Mouse (Mus musculus): Measurements from ENCODE around the gene Rftn2. TPM values are rescaled to one million over a fixed set of nuclear protein-coding genes. Genes with fewer than 3 reads are reported as not detected.

Rftn2 gene
- polyA plus RNA-seq (2012; fragmentation: generic; extraction: Trizol): 1 to 10 TPM; 1.5 to 6.8 TPM

DNA sequence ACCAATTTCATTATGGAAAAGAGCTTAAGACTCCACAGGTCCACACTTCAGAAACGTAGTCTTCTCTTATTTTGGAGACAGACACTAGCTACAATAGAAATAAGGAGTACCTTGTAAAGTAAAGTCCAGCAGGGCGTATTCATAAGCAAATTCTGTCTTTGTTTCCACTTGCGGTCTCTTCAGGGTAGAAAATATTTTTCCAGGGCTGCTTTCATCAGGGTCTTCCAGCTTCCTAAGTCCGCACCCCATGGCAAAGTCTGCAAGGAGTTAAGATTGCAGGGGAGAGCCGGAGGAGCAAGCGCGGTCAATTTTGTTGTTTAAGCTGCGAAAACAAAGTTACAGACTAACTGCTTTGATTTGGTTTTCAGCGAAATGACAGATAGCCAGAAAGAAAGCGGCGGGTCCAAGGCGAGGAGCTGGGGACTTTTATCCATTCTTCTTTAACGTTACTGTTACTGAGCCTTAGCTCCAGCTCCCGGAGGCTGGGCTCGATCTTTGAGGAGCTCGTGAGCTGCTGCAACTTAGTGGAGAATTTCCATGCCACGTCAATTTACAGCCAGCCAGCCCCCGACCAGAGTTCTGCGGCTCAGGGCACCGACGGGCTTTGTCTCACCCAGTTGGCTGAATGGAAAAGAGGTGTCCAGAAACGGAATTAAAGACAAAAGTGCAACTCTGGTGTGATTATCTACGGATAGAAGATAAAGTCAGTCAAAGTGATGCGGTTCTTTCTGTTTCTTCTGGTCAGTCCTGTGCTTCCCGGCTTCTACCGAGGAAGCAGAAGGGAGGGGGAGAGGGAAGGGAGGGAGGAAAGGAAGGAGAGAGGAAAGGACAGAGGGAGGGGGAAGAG, at the start of gene Rftn2:
Gene Rftn2, minus strand, starts transcription at position 772 of the 847 bp plus-strand sequence.

DNA sequence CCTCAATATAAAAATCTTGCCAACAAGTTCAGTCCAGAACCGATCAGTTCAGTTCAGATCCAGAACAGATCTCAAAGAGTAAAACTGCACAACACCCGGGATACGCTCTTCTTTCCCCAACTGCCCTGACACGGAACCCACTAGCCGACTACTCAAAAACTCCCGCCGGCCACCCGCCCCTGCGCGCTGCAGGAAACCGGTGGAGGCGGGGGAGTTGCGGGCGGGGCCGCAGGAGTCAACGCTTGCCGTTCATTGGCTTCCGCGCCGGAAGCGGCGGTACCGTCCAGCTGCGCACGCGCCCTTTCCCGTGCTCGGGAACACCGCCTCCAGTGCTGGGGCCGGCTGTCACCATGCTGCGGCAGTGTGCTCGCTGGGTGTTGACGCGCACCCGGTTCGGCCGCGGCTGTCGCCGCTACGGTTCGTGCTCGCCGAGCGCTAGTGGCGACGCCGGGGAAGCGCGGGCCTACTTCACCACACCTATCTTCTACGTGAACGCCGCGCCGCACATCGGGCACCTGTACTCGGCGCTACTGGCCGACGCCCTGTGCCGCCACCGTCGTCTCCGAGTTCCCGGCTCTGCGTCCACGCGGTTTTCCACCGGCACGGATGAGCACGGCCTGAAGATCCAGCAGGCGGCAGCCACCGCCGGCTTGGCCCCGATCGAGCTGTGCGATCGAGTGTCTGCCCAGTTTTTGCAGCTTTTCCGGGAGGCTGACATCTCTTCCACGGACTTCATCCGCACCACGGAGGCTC, 10.5 kb upstream of the Rftn2 start, which contains the start of gene Mars2:
Gene Mars2, plus strand, starts transcription at position 288 of the 753 bp plus-strand sequence.

DNA sequence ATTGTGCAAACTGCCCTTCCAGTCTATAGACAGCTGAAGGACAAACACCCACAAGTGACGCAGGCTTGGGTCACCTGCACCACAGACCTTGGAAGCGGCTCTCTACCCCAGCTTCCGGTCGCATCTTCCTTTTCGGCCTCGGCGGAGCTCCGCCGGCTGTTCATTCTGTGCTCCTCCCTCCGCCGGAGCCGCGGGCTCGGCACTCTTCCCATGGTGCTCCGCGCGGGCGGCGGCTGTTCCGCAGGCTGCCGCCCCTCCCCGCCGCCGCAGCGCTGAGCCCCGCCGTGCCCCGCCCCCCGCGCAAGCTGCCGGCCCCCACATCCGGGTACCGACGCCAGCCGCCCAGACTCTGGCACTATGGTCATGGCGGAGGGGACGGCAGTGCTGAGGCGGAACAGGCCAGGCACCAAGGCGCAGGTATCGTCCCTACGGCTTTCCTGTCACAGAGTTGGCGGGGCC, 95.6 kb downstream of the Rftn2 start, which contains the start of gene Mob4:
Gene Mob4, plus strand, starts transcription at position 289 of the 459 bp plus-strand sequence.

Other genes with a start within 250 kb of the Rftn2 start
- 10 to 100 TPM in 1 of 2 experiments, 1 to 10 TPM in 1; 2.1 to 21.1 TPM for gene Sf3b1, start 199.3 kb downstream of the Rftn2 start, polyA plus RNA-seq (2012; fragmentation: generic; extraction: Trizol)
- gene Coq10b, start 174.0 kb downstream of the Rftn2 start, polyA plus RNA-seq (2012; fragmentation: generic; extraction: Trizol): 1 to 10 TPM; 1.6 to 2.9 TPM
- 100 to 1,000 TPM; 253 to 330 TPM for gene Hspe1, start 138.7 kb downstream of the Rftn2 start, polyA plus RNA-seq (2012; fragmentation: generic; extraction: Trizol)
- 10 to 100 TPM; 36.1 to 61.1 TPM for gene Hspd1, start 138.5 kb downstream of the Rftn2 start, polyA plus RNA-seq (2012; fragmentation: generic; extraction: Trizol)
- gene Mob4, start 95.6 kb downstream of the Rftn2 start, polyA plus RNA-seq (2012; fragmentation: generic; extraction: Trizol): 1 to 10 TPM; 1.1 to 6.1 TPM
- gene Mars2, start 10.4 kb upstream of the Rftn2 start, polyA plus RNA-seq (2012; fragmentation: generic; extraction: Trizol): under 1 TPM; 0.28 to 0.34 TPM
- gene Boll, start 136.7 kb upstream of the Rftn2 start, polyA plus RNA-seq (2012; fragmentation: generic; extraction: Trizol): not detected
- under 1 TPM; 0.09 to 0.40 TPM for gene Plcl1, start 179.1 kb upstream of the Rftn2 start, polyA plus RNA-seq (2012; fragmentation: generic; extraction: Trizol)

Data from C3H10T1/2 (cell line).